Mouse (Mus musculus): Measurements from ENCODE around the gene Smyd5. TPM values are rescaled to one million over a fixed set of nuclear protein-coding genes. Genes with fewer than 3 reads are reported as not detected.
A peak's percentile ranks its signal among the peaks of the same experiment; 100 is the strongest.

Gene Smyd5
- polyA plus RNA-seq (2015; fragmentation: Nextera tagmentation; extraction: Ambion mirVana) = 73.3 and 78.2 TPM in 2 replicates

- peak within 1 kb of the TSS; percentile 85 for H3K9ac ChIP-seq (ENCODE audit: low read depth, low read length)
- no peak within 1 kb of the TSS for H3K27ac ChIP-seq (ENCODE audit: low read length)
- ATAC-seq = peak; percentile 75
- H3K27me3 ChIP-seq (ENCODE audit: control insufficient read depth, insufficient read depth, low read depth, low read length) = no peaks in the 10 kb centered on the region
- H3K4me2 ChIP-seq (ENCODE audit: low read length) = peak within 1 kb of the TSS; percentile 90
- WGBS = 1% methylated on average over 37 of the region's 39 CpGs
- peak within 1 kb of the TSS; percentile 86 for H3K4me3 ChIP-seq (ENCODE audit: low read depth, low read length)
- no peaks in the 10 kb centered on the region for H3K9me3 ChIP-seq (replicated peaks; ENCODE audit: control insufficient read depth, low read length, poor library complexity, severe bottlenecking)
- no peaks in the 10 kb centered on the region for H3K36me3 ChIP-seq (ENCODE audit: control insufficient read depth, insufficient read depth, low read length)
- peaks cover 10% of the 10 kb centered on the region for H3K4me1 ChIP-seq (ENCODE audit: control insufficient read depth, insufficient read depth, low read length)
These were observed at the start of gene Smyd5 for GRCm38 (mm10) chr6:85431842-85432431. TSS of gene Smyd5 (plus strand) at chr6:85431989.

DNA sequence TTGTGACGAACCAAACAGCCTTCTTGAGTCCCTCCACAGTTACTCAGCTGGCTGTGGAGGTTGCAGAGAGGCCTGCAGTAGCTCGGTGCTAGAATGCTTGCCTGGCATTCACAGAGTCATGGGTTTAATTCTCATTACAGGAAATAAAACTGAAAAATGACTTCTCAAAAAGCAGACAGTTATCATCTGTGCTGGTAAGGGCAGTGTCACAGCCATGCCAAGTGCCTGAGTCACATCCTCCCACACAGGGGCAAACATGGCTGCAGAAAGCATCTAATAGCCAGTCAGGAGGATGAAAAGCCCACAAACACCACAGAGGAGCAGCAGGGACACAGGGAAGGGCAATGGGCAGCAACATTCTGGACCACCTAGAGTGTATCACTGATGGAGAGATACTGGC lies 49.0 kb upstream of the Smyd5 start:
- ATAC-seq = no peak

GRCm38 (mm10) chr6:85388608-85389007 lies 43.2 kb upstream of the Smyd5 start:
- Histone ChIP-seq H3K4me1 (ENCODE audit: control insufficient read depth, insufficient read depth, low read length) (no peaks in the 10 kb centered on the region), H3K4me2 (ENCODE audit: low read length) (no peak overlapping the region), H3K27me3 (ENCODE audit: control insufficient read depth, insufficient read depth, low read depth, low read length) (no peaks in the 10 kb centered on the region), H3K9ac (ENCODE audit: low read depth, low read length) (no peak overlapping the region), H3K4me3 (ENCODE audit: low read depth, low read length) (no peak overlapping the region), H3K36me3 (ENCODE audit: control insufficient read depth, insufficient read depth, low read length) (no peaks in the 10 kb centered on the region), H3K27ac (ENCODE audit: low read length) (no peak overlapping the region), H3K9me3 (replicated peaks; ENCODE audit: control insufficient read depth, low read length, poor library complexity, severe bottlenecking) (no peaks in the 10 kb centered on the region)
- WGBS = 75% methylated on average over 5 of the region's 5 CpGs
- ATAC-seq = no peak

More for the DNA sequence above, 49.0 kb upstream of the Smyd5 start:
- Histone ChIP-seq H3K4me2 (ENCODE audit: low read length) (no peak overlapping the region), H3K27me3 (ENCODE audit: control insufficient read depth, insufficient read depth, low read depth, low read length) (no peaks in the 10 kb centered on the region), H3K4me3 (ENCODE audit: low read depth, low read length) (no peak overlapping the region), H3K9ac (ENCODE audit: low read depth, low read length) (no peak overlapping the region), H3K9me3 (replicated peaks; ENCODE audit: control insufficient read depth, low read length, poor library complexity, severe bottlenecking) (no peaks in the 10 kb centered on the region), H3K4me1 (ENCODE audit: control insufficient read depth, insufficient read depth, low read length) (no peaks in the 10 kb centered on the region), H3K36me3 (ENCODE audit: control insufficient read depth, insufficient read depth, low read length) (no peaks in the 10 kb centered on the region), H3K27ac (ENCODE audit: low read length) (no peak overlapping the region)
- 88% methylated on average over 2 of the region's 2 CpGs for WGBS

DNA sequence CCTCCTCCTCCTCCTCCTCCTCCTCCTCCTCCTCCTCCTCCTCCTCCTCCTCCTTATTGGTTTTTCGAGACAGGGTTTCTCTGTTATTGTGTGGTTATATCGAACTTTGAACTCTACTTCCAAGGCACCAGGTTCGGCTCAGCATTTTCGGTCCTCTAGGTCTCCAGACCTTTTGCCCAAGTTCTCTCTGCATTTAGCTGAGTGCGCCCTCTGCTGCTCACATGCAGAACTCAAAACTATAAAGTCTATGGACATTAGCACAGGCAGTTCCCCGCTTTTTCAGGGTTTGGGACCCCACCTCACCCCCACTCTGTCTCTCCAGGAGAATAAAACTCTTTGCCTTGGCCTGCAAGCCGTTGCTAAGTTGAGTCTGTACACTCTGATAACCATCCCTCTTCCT lies 40.0 kb upstream of the Smyd5 start:
- WGBS = 23% methylated on average over 6 of the region's 7 CpGs
- no peak for ATAC-seq

DNA sequence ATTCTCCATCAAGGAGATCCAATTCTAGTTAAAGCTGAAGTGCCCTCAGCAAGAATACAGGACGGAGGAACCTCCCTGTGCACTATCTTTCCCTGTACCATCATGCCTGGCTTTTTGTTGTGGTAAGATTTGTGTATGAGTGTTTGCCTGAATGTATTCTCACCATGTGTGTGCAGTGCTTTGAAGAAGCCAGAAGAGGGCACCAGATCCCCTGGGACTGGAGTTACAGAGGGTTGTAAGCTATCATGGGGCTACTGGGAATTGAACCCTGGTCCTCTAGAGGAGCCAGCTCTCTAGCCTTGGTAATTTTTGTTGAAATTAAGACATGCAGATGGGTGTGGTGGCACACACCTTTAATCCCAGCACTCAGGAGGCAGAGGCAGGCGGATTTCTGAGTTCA lies 36.4 kb upstream of the Smyd5 start:
- H3K27ac ChIP-seq (ENCODE audit: low read length) = no peak overlapping the region
- H3K36me3 ChIP-seq (ENCODE audit: control insufficient read depth, insufficient read depth, low read length) = no peaks in the 10 kb centered on the region
- no peak overlapping the region for H3K9ac ChIP-seq (ENCODE audit: low read depth, low read length)
- H3K4me1 ChIP-seq (ENCODE audit: control insufficient read depth, insufficient read depth, low read length) = no peaks in the 10 kb centered on the region
- H3K27me3 ChIP-seq (ENCODE audit: control insufficient read depth, insufficient read depth, low read depth, low read length) = no peaks in the 10 kb centered on the region
- no peaks in the 10 kb centered on the region for H3K9me3 ChIP-seq (replicated peaks; ENCODE audit: control insufficient read depth, low read length, poor library complexity, severe bottlenecking)
- no peak overlapping the region for H3K4me2 ChIP-seq (ENCODE audit: low read length)
- WGBS = 82% methylated on average over 2 of the region's 2 CpGs
- no peak overlapping the region for H3K4me3 ChIP-seq (ENCODE audit: low read depth, low read length)
- no peak for ATAC-seq

More for the DNA sequence above, 40.0 kb upstream of the Smyd5 start:
- no peaks in the 10 kb centered on the region for H3K36me3 ChIP-seq (ENCODE audit: control insufficient read depth, insufficient read depth, low read length)
- no peak overlapping the region for H3K9ac ChIP-seq (ENCODE audit: low read depth, low read length)
- no peak overlapping the region for H3K4me3 ChIP-seq (ENCODE audit: low read depth, low read length)
- H3K9me3 ChIP-seq (replicated peaks; ENCODE audit: control insufficient read depth, low read length, poor library complexity, severe bottlenecking) = no peaks in the 10 kb centered on the region
- no peak overlapping the region for H3K4me2 ChIP-seq (ENCODE audit: low read length)
- H3K4me1 ChIP-seq (ENCODE audit: control insufficient read depth, insufficient read depth, low read length) = no peaks in the 10 kb centered on the region
- H3K27me3 ChIP-seq (ENCODE audit: control insufficient read depth, insufficient read depth, low read depth, low read length) = no peaks in the 10 kb centered on the region
- H3K27ac ChIP-seq (ENCODE audit: low read length) = no peak overlapping the region

DNA sequence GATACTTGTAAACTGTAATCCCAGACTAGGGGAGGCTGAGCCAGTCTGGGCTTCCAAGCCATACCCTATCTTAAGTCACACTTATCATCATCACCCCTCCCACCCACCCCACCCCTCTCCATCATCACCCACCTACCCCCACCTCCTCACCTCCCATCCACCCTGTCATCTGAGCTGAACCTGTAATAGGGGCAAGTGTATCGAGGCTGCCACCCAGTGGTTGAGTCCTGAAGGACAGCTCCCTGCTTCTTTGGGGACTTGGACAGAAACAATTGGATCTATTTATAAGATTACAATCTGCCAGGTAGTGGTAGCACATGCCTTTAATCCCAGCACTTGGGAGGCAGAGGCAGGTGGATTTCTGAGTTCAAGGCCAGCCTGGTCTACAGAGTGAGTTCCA lies 34.6 kb upstream of the Smyd5 start:
- WGBS = 15% methylated on average over 1 of the region's 1 CpGs
- Histone ChIP-seq H3K9ac (ENCODE audit: low read depth, low read length) (no peak overlapping the region), H3K4me3 (ENCODE audit: low read depth, low read length) (no peak overlapping the region), H3K4me2 (ENCODE audit: low read length) (no peak overlapping the region), H3K36me3 (ENCODE audit: control insufficient read depth, insufficient read depth, low read length) (no peaks in the 10 kb centered on the region), H3K27ac (ENCODE audit: low read length) (no peak overlapping the region), H3K27me3 (ENCODE audit: control insufficient read depth, insufficient read depth, low read depth, low read length) (no peaks in the 10 kb centered on the region), H3K4me1 (ENCODE audit: control insufficient read depth, insufficient read depth, low read length) (no peaks in the 10 kb centered on the region), H3K9me3 (replicated peaks; ENCODE audit: control insufficient read depth, low read length, poor library complexity, severe bottlenecking) (no peaks in the 10 kb centered on the region)
- ATAC-seq = no peak

- no peak for ATAC-seq
- H3K4me3 ChIP-seq (ENCODE audit: low read depth, low read length) = no peak overlapping the region
- H3K27me3 ChIP-seq (ENCODE audit: control insufficient read depth, insufficient read depth, low read depth, low read length) = no peaks in the 10 kb centered on the region
- no peaks in the 10 kb centered on the region for H3K9me3 ChIP-seq (replicated peaks; ENCODE audit: control insufficient read depth, low read length, poor library complexity, severe bottlenecking)
- 43% methylated on average over 5 of the region's 5 CpGs for WGBS
- no peak overlapping the region for H3K9ac ChIP-seq (ENCODE audit: low read depth, low read length)
- no peak overlapping the region for H3K4me2 ChIP-seq (ENCODE audit: low read length)
- no peaks in the 10 kb centered on the region for H3K36me3 ChIP-seq (ENCODE audit: control insufficient read depth, insufficient read depth, low read length)
- no peaks in the 10 kb centered on the region for H3K4me1 ChIP-seq (ENCODE audit: control insufficient read depth, insufficient read depth, low read length)
- H3K27ac ChIP-seq (ENCODE audit: low read length) = no peak overlapping the region
These were observed 32.1 kb upstream of the Smyd5 start for GRCm38 (mm10) chr6:85399715-85400114.

GRCm38 (mm10) chr6:85402613-85403012 lies 29.2 kb upstream of the Smyd5 start:
- Histone ChIP-seq H3K9ac (ENCODE audit: low read depth, low read length) (no peak overlapping the region), H3K9me3 (replicated peaks; ENCODE audit: control insufficient read depth, low read length, poor library complexity, severe bottlenecking) (no peaks in the 10 kb centered on the region), H3K4me1 (ENCODE audit: control insufficient read depth, insufficient read depth, low read length) (no peaks in the 10 kb centered on the region), H3K4me2 (ENCODE audit: low read length) (no peak overlapping the region), H3K27ac (ENCODE audit: low read length) (peak overlapping the region; percentile 71), H3K36me3 (ENCODE audit: control insufficient read depth, insufficient read depth, low read length) (no peaks in the 10 kb centered on the region), H3K4me3 (ENCODE audit: low read depth, low read length) (no peak overlapping the region), H3K27me3 (ENCODE audit: control insufficient read depth, insufficient read depth, low read depth, low read length) (no peaks in the 10 kb centered on the region)
- ATAC-seq = peak; percentile 48; the same call in 1 of the 2 replicates
- 34% methylated on average over 2 of the region's 2 CpGs for WGBS

- H3K4me2 ChIP-seq (ENCODE audit: low read length) = no peak overlapping the region
- no peaks in the 10 kb centered on the region for H3K9me3 ChIP-seq (replicated peaks; ENCODE audit: control insufficient read depth, low read length, poor library complexity, severe bottlenecking)
- no peak overlapping the region for H3K9ac ChIP-seq (ENCODE audit: low read depth, low read length)
- H3K27me3 ChIP-seq (ENCODE audit: control insufficient read depth, insufficient read depth, low read depth, low read length) = no peaks in the 10 kb centered on the region
- peak; percentile 54; the same call in 1 of the 2 replicates for ATAC-seq
- H3K4me3 ChIP-seq (ENCODE audit: low read depth, low read length) = no peak overlapping the region
- H3K4me1 ChIP-seq (ENCODE audit: control insufficient read depth, insufficient read depth, low read length) = no peaks in the 10 kb centered on the region
- H3K27ac ChIP-seq (ENCODE audit: low read length) = peak overlapping the region; percentile 71
- H3K36me3 ChIP-seq (ENCODE audit: control insufficient read depth, insufficient read depth, low read length) = no peaks in the 10 kb centered on the region
- 54% methylated on average over 10 of the region's 10 CpGs for WGBS
These were observed 28.8 kb upstream of the Smyd5 start for GRCm38 (mm10) chr6:85403039-85403438.

Data from midbrain, embryonic 16.5 days (tissue).